Mouse (Mus musculus): ENCODE measurements around the gene Cnpy1. TPM values are rescaled to one million over a fixed set of nuclear protein-coding genes. Genes with fewer than 3 reads are reported as not detected.

Cnpy1 gene
- polyA plus RNA-seq, 2 experiments, result 0.09 TPM; not detected in 1

DNA sequence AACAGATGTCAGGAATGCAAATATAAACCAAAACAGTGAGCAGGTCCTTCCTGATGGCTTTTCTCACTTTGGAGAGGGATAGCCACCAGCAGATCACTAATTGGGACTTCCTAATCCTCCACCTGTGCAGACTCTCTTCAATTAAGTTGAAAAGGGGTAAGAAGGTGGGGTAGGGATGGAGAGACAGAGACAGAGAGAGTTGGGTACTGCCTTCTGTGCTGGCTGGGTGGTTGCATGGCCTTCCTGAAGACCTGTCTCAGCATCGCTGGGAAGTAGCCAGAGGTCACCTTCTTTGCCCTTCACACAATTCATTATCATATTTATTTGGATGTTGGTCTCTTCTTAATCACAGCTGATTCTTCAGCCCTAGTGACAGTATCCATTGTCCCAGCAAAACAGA is 26.0 kb downstream of the Cnpy1 start:
- no peak for ATAC-seq (ENCODE audit: insufficient read depth)
- no peaks in the 10 kb centered on the region; the same call in 1 of the 2 replicates for H3K27me3 ChIP-seq (ENCODE audit: control insufficient read depth, insufficient read depth, low read length)
- H3K9ac ChIP-seq (replicated peaks), result no peak overlapping the region
- no peak overlapping the region for H3K4me2 ChIP-seq (ENCODE audit: low read depth)
- no peaks in the 10 kb centered on the region for H3K36me3 ChIP-seq (replicated peaks; ENCODE audit: control insufficient read depth, insufficient read depth, low read depth)
- H3K27ac ChIP-seq, result no peak overlapping the region
- no peaks in the 10 kb centered on the region for H3K9me3 ChIP-seq (ENCODE audit: control insufficient read depth, low read length)
- DNase-seq (ENCODE audit: low read depth in 3 of 3, low spot score in 3 of 3), result no peak
- no peak overlapping the region for H3K4me3 ChIP-seq (ENCODE audit: insufficient read depth in 1 of 2, low read depth in 2 of 2, low read length in 2 of 2)
- no peaks in the 10 kb centered on the region for H3K4me1 ChIP-seq (replicated peaks; ENCODE audit: control insufficient read depth in 2 of 2, insufficient read depth in 2 of 2, low read length in 1 of 2)
- no peak for TF ChIP-seq CTCF (IDR thresholded peaks at IDR 0.05; ENCODE audit: low read depth)
- TF ChIP-seq EP300 (IDR thresholded peaks at IDR 0.05; ENCODE audit: low read depth), result no peak
- 72% methylated on average over 1 of the region's 1 CpGs for WGBS (ENCODE audit: insufficient replicate concordance)

DNA sequence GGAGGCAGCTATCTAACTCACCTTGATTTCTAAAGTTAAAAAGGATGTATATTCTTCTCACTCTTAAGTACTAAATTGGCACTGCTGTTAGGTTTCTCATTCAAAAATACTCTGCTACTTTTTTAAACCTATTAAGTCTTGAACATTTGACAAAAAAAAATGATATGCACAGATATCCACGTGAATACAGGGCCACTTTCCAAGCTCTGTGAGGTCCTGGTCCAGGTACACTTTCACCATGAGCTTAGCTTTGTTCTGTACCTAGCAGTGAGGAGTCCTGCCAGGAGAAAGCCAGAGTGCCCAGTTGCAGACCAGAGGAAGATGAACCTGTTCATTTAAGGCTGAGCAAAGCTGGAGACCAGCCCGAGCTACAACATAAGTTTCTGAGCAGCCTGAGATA is 32.2 kb downstream of the Cnpy1 start:
- H3K27me3 ChIP-seq (ENCODE audit: control insufficient read depth, insufficient read depth, low read length), result peaks cover 47% of the 10 kb centered on the region
- DNase-seq (ENCODE audit: low read depth in 3 of 3, low spot score in 3 of 3), result no peak
- H3K4me2 ChIP-seq (ENCODE audit: low read depth), result no peak overlapping the region
- H3K4me1 ChIP-seq (replicated peaks; ENCODE audit: control insufficient read depth in 2 of 2, insufficient read depth in 2 of 2, low read length in 1 of 2), result no peaks in the 10 kb centered on the region
- H3K27ac ChIP-seq, result no peak overlapping the region
- ATAC-seq (ENCODE audit: insufficient read depth), result no peak
- no peaks in the 10 kb centered on the region for H3K9me3 ChIP-seq (ENCODE audit: control insufficient read depth, low read length)
- no peak overlapping the region for H3K4me3 ChIP-seq (ENCODE audit: insufficient read depth in 1 of 2, low read depth in 2 of 2, low read length in 2 of 2)
- WGBS (ENCODE audit: insufficient replicate concordance), result 41% methylated on average over 2 of the region's 2 CpGs
- no peaks in the 10 kb centered on the region for H3K36me3 ChIP-seq (replicated peaks; ENCODE audit: control insufficient read depth, insufficient read depth, low read depth)
- TF ChIP-seq CTCF (IDR thresholded peaks at IDR 0.05; ENCODE audit: low read depth), result no peak
- TF ChIP-seq EP300 (IDR thresholded peaks at IDR 0.05; ENCODE audit: low read depth), result no peak
- H3K9ac ChIP-seq (replicated peaks), result no peak overlapping the region

DNA sequence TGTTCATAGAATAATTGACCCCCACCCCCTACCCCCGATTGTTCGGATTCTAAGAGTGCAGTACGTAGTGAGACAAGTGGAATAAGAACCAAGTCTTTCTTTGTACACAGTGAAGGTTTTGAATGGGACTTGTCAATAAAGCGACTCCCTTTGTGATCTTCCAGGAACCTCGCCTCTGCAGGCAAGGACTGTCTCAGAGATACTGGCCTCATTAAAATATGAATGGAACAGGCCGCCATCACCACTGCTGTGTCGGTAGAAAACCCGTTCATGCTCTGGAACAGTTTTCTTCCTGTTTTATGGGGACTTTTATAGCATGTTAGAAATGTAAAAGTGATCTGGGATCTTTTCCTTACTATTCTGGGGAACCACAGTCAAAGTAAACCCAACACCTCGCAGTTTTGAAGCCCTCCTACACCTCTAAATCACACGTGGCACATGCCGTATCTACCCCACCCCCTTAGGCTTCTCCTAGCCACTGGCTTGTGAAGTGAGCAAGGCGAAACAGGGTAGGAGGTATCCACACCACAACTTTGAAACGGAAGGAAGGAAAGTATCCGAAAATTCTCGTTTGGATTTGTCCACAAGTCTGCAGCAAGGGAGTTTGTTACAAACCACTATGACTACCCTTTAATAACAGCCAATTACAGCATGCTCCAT is 33.8 kb downstream of the Cnpy1 start:
- H3K9me3 ChIP-seq (ENCODE audit: control insufficient read depth, low read length), result no peaks in the 10 kb centered on the region
- no peak overlapping the region for H3K27ac ChIP-seq
- no peak overlapping the region for H3K4me2 ChIP-seq (ENCODE audit: low read depth)
- H3K9ac ChIP-seq (replicated peaks), result no peak overlapping the region
- no peak overlapping the region for H3K4me3 ChIP-seq (ENCODE audit: insufficient read depth in 1 of 2, low read depth in 2 of 2, low read length in 2 of 2)
- H3K27me3 ChIP-seq (ENCODE audit: control insufficient read depth, insufficient read depth, low read length), result peaks cover 59% of the 10 kb centered on the region
- H3K4me1 ChIP-seq (replicated peaks; ENCODE audit: control insufficient read depth in 2 of 2, insufficient read depth in 2 of 2, low read length in 1 of 2), result no peaks in the 10 kb centered on the region
- DNase-seq (ENCODE audit: low read depth in 3 of 3, low spot score in 3 of 3), result no peak
- 6% methylated on average over 15 of the region's 15 CpGs for WGBS (ENCODE audit: insufficient replicate concordance)
- no peaks in the 10 kb centered on the region for H3K36me3 ChIP-seq (replicated peaks; ENCODE audit: control insufficient read depth, insufficient read depth, low read depth)
- ATAC-seq (ENCODE audit: insufficient read depth), result no peak
- TF ChIP-seq CTCF (IDR thresholded peaks at IDR 0.05; ENCODE audit: low read depth), result no peak
- no peak for TF ChIP-seq EP300 (IDR thresholded peaks at IDR 0.05; ENCODE audit: low read depth)

DNA sequence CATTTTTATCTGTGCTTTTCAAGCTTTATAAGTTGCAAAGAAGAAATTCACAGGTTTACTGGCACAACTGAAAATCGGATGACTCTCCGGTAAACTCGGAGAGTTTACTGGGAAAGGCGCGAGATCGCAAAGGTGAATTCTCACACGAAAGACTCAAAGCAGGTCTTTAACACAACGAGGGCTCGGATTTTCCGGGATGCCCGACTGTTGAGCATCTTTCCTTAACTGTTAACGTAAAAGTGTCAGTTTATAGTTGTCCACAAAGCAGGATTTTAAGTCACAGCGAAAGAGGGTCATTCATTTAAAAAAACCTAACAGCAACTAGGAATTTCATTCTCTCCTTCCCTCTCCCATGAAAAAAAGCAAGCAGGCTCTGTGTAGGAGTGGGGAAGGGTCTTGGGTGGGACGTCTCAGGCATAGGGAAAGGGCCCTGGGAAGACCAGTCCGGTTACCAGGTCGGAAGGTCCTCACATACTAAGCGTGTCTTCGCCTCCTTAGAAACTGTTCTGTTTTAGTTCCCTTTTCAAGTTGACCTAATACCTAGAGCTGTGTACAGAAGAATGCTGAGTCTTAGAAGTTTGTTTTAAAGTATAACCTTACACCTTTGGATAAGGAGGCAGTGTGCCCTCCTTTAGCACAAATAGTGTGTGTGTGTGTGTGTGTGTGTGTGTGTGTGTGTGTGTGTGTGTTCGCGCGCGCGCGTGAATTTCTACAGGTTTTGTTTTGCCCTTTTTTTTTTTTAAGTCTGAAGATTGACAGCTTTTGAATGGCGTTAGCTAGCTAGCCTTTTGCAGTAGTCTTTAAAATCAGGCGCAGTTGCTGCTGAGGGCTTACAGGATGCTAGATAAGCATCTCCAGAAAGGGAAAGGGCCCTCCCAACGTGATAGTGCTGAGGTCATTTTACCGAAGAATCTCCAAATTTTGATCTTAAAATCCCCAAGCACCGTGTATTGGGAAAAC is 34.7 kb downstream of the Cnpy1 start:
- no peak overlapping the region for H3K27ac ChIP-seq
- ATAC-seq (ENCODE audit: insufficient read depth) (no peak), DNase-seq (ENCODE audit: low read depth in 3 of 3, low spot score in 3 of 3) (no peak)
- H3K27me3 ChIP-seq (ENCODE audit: control insufficient read depth, insufficient read depth, low read length), result peaks cover 60% of the 10 kb centered on the region
- H3K36me3 ChIP-seq (replicated peaks; ENCODE audit: control insufficient read depth, insufficient read depth, low read depth), result no peaks in the 10 kb centered on the region
- 2% methylated on average over 29 of the region's 29 CpGs for WGBS (ENCODE audit: insufficient replicate concordance)
- no peak overlapping the region for H3K9ac ChIP-seq (replicated peaks)
- no peak overlapping the region for H3K4me2 ChIP-seq (ENCODE audit: low read depth)
- TF ChIP-seq CTCF (IDR thresholded peaks at IDR 0.05; ENCODE audit: low read depth) (no peak), EP300 (IDR thresholded peaks at IDR 0.05; ENCODE audit: low read depth) (no peak)
- peaks cover 0 to 1% of the 10 kb centered on the region in 2 experiments; a peak in 1 of 4 replicates for H3K4me1 ChIP-seq (replicated peaks; ENCODE audit: control insufficient read depth in 2 of 2, insufficient read depth in 2 of 2, low read length in 1 of 2)
- no peak overlapping the region for H3K4me3 ChIP-seq (ENCODE audit: insufficient read depth in 1 of 2, low read depth in 2 of 2, low read length in 2 of 2)
- H3K9me3 ChIP-seq (ENCODE audit: control insufficient read depth, low read length), result no peaks in the 10 kb centered on the region

All from liver, embryonic 14.5 days (tissue).